Mouse (Mus musculus): ENCODE measurements at regions not wholly inside any gene's neighbourhood (a gene's known extent, or its start where the extent isn't known, plus 50 kb on each side); places are given as distances from the start of the nearest gene placed in this dataset.

GRCm38 (mm10) chr15:63466916-63467315 lies 378.1 kb downstream of the Gsdmc2 start:
- TF ChIP-seq POLR2A (IDR thresholded peaks at IDR 0.05; ENCODE audit: extremely low read depth, insufficient read depth, low read length) (no peak), CTCF (IDR thresholded peaks at IDR 0.05; ENCODE audit: low read depth, low read length) (no peak)
